Mouse (Mus musculus) brain, adult 10 weeks (tissue): ENCODE measurements around the gene Vmn1r48. TPM values are rescaled to one million over a fixed set of nuclear protein-coding genes. Genes with fewer than 3 reads are reported as not detected.

Experiments used
- polyA plus RNA-seq: library from polyadenylated mRNA; stranded (reverse); fragments of 350-450 nt; fragmentation: Illumina TruSeq; extraction: RNeasy Lipid Tissue Mini Kit (QIAGEN cat#74804); gene quantifications from one replicate; pipeline ENCODE4 v1.2.3, GENCODE M21; 2015; ENCODE audit warnings: low read depth, low replicate concordance

Vmn1r48 gene
- polyA plus RNA-seq, result not detected

DNA sequence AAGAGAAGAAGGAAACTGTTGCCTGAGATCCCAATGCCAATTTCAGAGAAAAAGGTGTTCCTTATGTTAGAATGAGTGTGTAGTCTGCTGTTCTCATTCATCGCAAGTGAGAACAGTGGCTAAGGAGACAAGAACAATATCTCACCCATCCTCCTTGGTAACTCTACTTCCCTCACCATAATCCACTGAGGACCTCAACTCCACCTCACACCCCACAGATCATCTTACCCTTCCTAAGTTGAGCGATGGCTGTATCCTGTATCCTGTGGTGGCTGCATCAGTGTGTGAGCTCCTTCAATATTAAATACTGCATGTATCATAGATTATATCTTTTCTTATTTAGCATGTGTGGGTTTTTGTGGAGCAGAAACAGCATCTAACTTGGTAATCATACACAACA is at the start of gene Vmn1r48:
Vmn1r48 (minus strand) TSS at position 101 of the 400 bp plus-strand sequence.

DNA sequence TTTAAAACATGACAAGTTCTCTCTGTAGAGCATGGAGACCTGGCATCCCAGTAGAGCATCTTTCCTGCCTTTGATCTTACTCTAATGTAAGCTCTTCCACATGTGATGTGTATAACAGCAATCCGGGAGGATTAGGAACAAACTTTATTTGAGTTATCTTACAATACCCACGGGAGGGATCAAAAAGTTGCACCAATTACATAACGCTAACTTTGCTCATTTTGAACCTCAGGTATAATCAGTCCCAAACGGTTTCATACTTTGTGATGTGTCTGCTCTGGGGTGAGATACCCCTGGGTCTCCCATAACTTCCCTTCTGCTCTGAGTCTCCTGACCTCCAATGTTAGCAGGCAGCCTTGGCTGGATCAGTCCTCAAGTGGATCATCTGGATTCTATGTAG is 41.8 kb upstream of the Vmn1r48 start, which contains the start of gene Vmn1r49:
Vmn1r49 (minus strand) TSS at position 101 of the 400 bp plus-strand sequence.

GRCm38 (mm10) chr6:90015847-90016246 is 20.8 kb downstream of the Vmn1r48 start, which contains the start of gene Vmn1r47:
Vmn1r47 (plus strand) TSS chr6:90016147.

Other genes starting within 250 kb of the Vmn1r48 start
- not detected for gene Vmn1r42, start 160.4 kb downstream of the Vmn1r48 start, polyA plus RNA-seq
- gene Vmn1r43, start 160.4 kb downstream of the Vmn1r48 start, polyA plus RNA-seq, result not detected
- not detected for gene Vmn1r44, start 153.2 kb downstream of the Vmn1r48 start, polyA plus RNA-seq
- gene Vmn1r45, start 96.2 kb downstream of the Vmn1r48 start, polyA plus RNA-seq, result not detected
- gene Vmn1r46, start 67.5 kb downstream of the Vmn1r48 start, polyA plus RNA-seq, result not detected
- gene Vmn1r47, start 20.7 kb downstream of the Vmn1r48 start, polyA plus RNA-seq, result not detected
- gene Vmn1r49, start 41.7 kb upstream of the Vmn1r48 start, polyA plus RNA-seq, result not detected
- gene Vmn1r50, start 64.6 kb upstream of the Vmn1r48 start, polyA plus RNA-seq, result not detected
- gene Vmn1r51, start 85.8 kb upstream of the Vmn1r48 start, polyA plus RNA-seq, result not detected
- gene Vmn1r52, start 138.0 kb upstream of the Vmn1r48 start, polyA plus RNA-seq, result not detected
- gene V1ra8, start 166.0 kb upstream of the Vmn1r48 start, polyA plus RNA-seq, result not detected
- gene Vmn1r53, start 187.6 kb upstream of the Vmn1r48 start, polyA plus RNA-seq, result not detected
- gene Vmn1r54, start 209.5 kb upstream of the Vmn1r48 start, polyA plus RNA-seq, result not detected